Mouse (Mus musculus) lung, adult 2 months (tissue): ENCODE data around the gene Gimap9. TPM values are rescaled to one million over a fixed set of nuclear protein-coding genes. Genes with fewer than 3 reads are reported as not detected.

Experiments used
- DNase-seq: peaks from one replicate; pipeline ENCODE4 v3.0.0; 2022
- H3K4me1 ChIP-seq: fragments of 200-500 bp; 2 replicates; pipeline ENCODE4 v1.6.1; 2011; ENCODE audit warnings: low read length; ENCODE audit not compliant: control insufficient read depth, insufficient read depth
- H3K4me3 ChIP-seq: fragments of 200-500 bp; replicated peaks from 2 replicates; pipeline ENCODE3; 2011; ENCODE audit warnings: low read depth, mild to moderate bottlenecking, control low read depth, low read length; ENCODE audit errors: extremely low read depth
- CTCF ChIP-seq: fragments of 200-500 bp; IDR thresholded peaks from 2 replicates; pipeline ENCODE4 v1.5.1; 2011; ENCODE audit warnings: mild to moderate bottlenecking, low read length, control low read depth; ENCODE audit not compliant: insufficient read depth
- POLR2A ChIP-seq: fragments of 200-500 bp; IDR thresholded peaks from 2 replicates; pipeline ENCODE4 v1.6.1; 2011; ENCODE audit warnings: low read depth, mild to moderate bottlenecking, control low read depth, low read length, borderline replicate concordance; ENCODE audit errors: extremely low read depth
- WGBS: fragments of 180-500 bp; shearing (Covaris S2); methylation state at CpG from one replicate; pipeline ENCODE4 v1.1.7; 2018; 5-methylcytosine and 5-hydroxymethylcytosine counted together
- polyA plus RNA-seq: library from polyadenylated mRNA; depleted of rRNA; stranded (reverse); fragments of >200 nt; gene quantifications from 2 replicates; pipeline ENCODE4 v1.2.3, GENCODE M21; 2012

Gene Gimap9
- polyA plus RNA-seq, 1 experiment, result 5.2 TPM

GRCm38 (mm10) chr6:48637811-48638500 is 38.0 kb upstream of the Gimap9 start:
- TF ChIP-seq POLR2A, result no peak
- no peak for DNase-seq
- no peaks in the 10 kb centered on the region for H3K4me1 ChIP-seq
- no peak overlapping the region for H3K4me3 ChIP-seq
- WGBS, result 70% methylated on average over 6 of the region's 6 CpGs

- H3K4me3 ChIP-seq, result no peak overlapping the region
- no peaks in the 10 kb centered on the region for H3K4me1 ChIP-seq
- no peak for TF ChIP-seq POLR2A
- no peak for TF ChIP-seq CTCF
- WGBS, result 61% methylated on average over 2 of the region's 2 CpGs
- DNase-seq, result no peak
Observed at GRCm38 (mm10) chr6:48638553-48638952, 37.4 kb upstream of the Gimap9 start.

GRCm38 (mm10) chr6:48641391-48641790 is 34.5 kb upstream of the Gimap9 start:
- H3K4me1 ChIP-seq, result no peaks in the 10 kb centered on the region
- WGBS, result 71% methylated on average over 6 of the region's 6 CpGs
- DNase-seq, result no peak
- TF ChIP-seq CTCF (no peak), POLR2A (no peak)
- no peak overlapping the region for H3K4me3 ChIP-seq

GRCm38 (mm10) chr6:48642764-48643292 is 33.1 kb upstream of the Gimap9 start:
- Histone ChIP-seq H3K4me3 (no peak overlapping the region), H3K4me1 (no peaks in the 10 kb centered on the region)
- WGBS, result 19% methylated on average over 4 of the region's 4 CpGs
- DNase-seq, result no peak
- peak; percentile 27; the same call in 1 of the 2 replicates for TF ChIP-seq CTCF
- TF ChIP-seq POLR2A, result no peak

GRCm38 (mm10) chr6:48645660-48646308 is 30.1 kb upstream of the Gimap9 start:
- Histone ChIP-seq H3K4me1 (no peaks in the 10 kb centered on the region), H3K4me3 (no peak overlapping the region)
- no peak for TF ChIP-seq POLR2A
- peak; percentile 92 for TF ChIP-seq CTCF
- DNase-seq, result peak; percentile 66
- WGBS, result 6% methylated on average over 12 of the region's 12 CpGs

GRCm38 (mm10) chr6:48646309-48646690 is 29.6 kb upstream of the Gimap9 start:
- H3K4me1 ChIP-seq, result no peaks in the 10 kb centered on the region
- 78% methylated on average over 4 of the region's 4 CpGs for WGBS
- no peak for DNase-seq
- no peak for TF ChIP-seq CTCF
- TF ChIP-seq POLR2A, result no peak
- no peak overlapping the region for H3K4me3 ChIP-seq

GRCm38 (mm10) chr6:48646995-48647394 is 28.9 kb upstream of the Gimap9 start, which contains the start of gene Gimap8:
TSS of gene Gimap8 (plus strand) at chr6:48647234.
- H3K4me3 ChIP-seq, result peak within 1 kb of the TSS; percentile 75
- DNase-seq, result peak; percentile 34
- WGBS, result 15% methylated on average over 3 of the region's 3 CpGs
- H3K4me1 ChIP-seq, result no peaks in the 10 kb centered on the region
- peak; percentile 80 for TF ChIP-seq CTCF
- TF ChIP-seq POLR2A, result peak; percentile 23; the same call in 1 of the 2 replicates

- Histone ChIP-seq H3K4me3 (peak overlapping the region; percentile 75), H3K4me1 (no peaks in the 10 kb centered on the region)
- WGBS, result 60% methylated on average over 2 of the region's 2 CpGs
- no peak for TF ChIP-seq CTCF
- TF ChIP-seq POLR2A, result no peak
- DNase-seq, result no peak
Observed at GRCm38 (mm10) chr6:48647611-48648010, 28.3 kb upstream of the Gimap9 start.

GRCm38 (mm10) chr6:48648779-48649178 is 27.1 kb upstream of the Gimap9 start:
- no peaks in the 10 kb centered on the region for H3K4me1 ChIP-seq
- no peak for TF ChIP-seq CTCF
- TF ChIP-seq POLR2A, result no peak
- no peak overlapping the region for H3K4me3 ChIP-seq
- no peak for DNase-seq
- 86% methylated on average over 4 of the region's 4 CpGs for WGBS

- Histone ChIP-seq H3K4me3 (no peak overlapping the region), H3K4me1 (no peaks in the 10 kb centered on the region)
- DNase-seq, result no peak
- TF ChIP-seq POLR2A (no peak), CTCF (no peak)
- 69% methylated on average over 9 of the region's 9 CpGs for whole genome bisulfite sequencing
Observed at GRCm38 (mm10) chr6:48650041-48650440, 25.9 kb upstream of the Gimap9 start.

- no peak for DNase-seq
- 59% methylated on average over 5 of the region's 5 CpGs for WGBS
- TF ChIP-seq POLR2A (no peak), CTCF (no peak)
- Histone ChIP-seq H3K4me3 (no peak overlapping the region), H3K4me1 (no peaks in the 10 kb centered on the region)
Observed at GRCm38 (mm10) chr6:48658721-48659120, 17.2 kb upstream of the Gimap9 start.
